Mouse (Mus musculus): Measurements from ENCODE around the gene Nbl1.

DNA sequence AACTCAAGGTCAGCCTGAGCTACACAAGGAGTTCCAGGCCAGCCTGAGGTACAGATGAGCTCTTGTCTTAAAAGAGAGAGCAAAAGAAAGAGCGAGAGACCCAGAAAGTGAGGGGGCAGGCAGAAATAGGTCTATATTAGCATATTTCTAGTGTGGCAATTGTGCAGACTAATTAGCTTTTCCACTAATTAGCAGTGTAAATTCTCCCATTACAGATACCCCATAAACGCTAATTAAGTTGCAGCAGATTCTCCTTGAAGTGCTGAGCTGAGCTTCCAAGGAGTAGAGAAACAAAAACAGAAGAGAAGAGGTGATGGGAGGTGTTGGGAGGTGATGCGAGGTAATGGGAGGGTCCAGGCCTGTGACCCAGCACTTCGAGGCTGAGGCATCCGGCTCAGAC lies 50.2 kb downstream of the Nbl1 start:
- TF ChIP-seq CTCF (IDR thresholded peaks at IDR 0.05; ENCODE audit: extremely low read depth, insufficient read length, insufficient replicate concordance, low read depth, low read length) (no peak), POLR2A (IDR thresholded peaks at IDR 0.05; ENCODE audit: low read depth, low read length) (no peak)
